Mouse (Mus musculus): ENCODE results near the gene Tubgcp2.

Tubgcp2 gene

DNA sequence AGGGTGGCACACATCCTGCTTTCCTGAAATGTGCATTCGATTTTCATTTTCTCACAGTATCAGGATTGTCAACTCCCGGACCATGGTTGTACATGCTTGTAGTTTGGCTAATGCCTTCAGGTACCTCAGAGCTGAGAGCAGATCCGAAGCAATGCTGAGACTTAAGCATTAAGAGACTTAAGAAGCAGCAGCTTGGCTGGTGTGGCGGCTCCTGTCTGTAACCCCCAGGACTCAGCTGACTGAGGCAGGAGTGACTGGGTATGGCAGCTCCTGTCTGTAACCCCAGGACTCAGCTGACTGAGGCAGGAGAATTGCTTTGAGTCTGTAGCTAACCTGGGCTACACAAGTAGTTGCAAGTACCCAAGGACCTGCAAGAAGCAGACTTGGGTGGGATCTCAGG lies 9.1 kb upstream of the Tubgcp2 start:
- DNase-seq: no peak

DNA sequence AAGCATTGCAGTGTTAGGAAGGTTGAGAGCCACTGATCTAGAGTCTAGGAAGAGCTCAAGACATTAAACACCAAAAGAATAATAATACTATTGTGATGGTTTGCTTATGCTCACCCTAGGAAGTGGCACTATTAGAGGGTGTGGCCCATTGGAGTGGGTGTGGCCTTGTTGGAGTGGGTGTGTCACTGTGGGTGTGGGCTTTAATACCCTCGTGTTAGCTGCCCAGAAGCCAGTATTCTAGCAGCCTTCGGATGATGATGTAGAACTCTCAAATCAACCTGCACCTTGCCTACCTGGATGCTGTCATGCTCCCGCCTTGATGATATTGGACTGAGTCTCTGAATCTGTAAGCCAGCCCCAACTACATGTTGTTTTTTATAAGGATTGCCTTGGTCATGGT lies 6.3 kb upstream of the Tubgcp2 start:
- DNase-seq: no peak

- DNase-seq: no peak
These were observed 694 bp upstream of the Tubgcp2 start for GRCm38 (mm10) chr7:140037171-140037555.

GRCm38 (mm10) chr7:140035456-140035855 lies 1.0 kb downstream of the Tubgcp2 start:
- no peak for DNase-seq

GRCm38 (mm10) chr7:140033386-140033785 lies 3.1 kb downstream of the Tubgcp2 start:
- DNase-seq: no peak

DNA sequence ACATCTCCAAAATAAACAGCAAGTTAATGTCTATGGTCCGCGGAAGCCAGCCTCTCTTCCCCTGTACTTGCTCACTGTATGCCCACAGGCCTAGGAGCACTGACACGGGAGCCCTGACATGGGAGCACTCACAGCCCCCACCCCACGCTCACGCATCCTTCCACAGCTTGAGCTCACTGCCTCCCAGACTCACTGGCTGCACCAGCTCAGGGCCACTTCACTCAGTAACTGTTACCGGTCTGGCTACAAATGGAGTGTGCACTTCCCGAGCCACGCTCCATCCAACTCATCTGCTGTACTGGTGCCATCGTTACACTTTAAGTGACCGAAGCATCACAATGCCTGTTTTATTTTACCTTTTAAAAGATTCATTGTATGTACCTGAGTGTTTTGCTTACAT lies 4.1 kb downstream of the Tubgcp2 start:
- DNase-seq: no peak

- DNase-seq: no peak
These were observed 4.7 kb downstream of the Tubgcp2 start for GRCm38 (mm10) chr7:140031771-140032170.

DNA sequence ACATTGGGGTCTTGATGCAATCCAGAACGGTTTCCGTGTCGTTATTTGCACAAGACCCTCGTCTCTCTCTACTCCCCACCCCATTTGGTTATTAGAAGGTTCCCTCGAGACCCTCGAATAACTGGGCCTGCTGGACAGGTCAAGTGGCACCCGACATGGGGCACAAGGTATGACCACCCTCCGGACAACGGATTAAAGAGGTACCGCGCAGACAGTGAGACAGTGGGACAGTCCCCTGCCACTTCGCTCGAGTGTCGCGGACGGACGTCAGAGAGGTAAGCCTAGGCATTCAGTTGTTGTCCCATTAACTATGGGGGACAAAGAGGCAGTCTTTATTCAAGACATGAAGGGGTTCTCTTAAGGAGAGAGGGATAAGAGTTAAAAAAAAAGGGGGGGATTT lies 25.1 kb downstream of the Tubgcp2 start:
- no peak for DNase-seq

DNA sequence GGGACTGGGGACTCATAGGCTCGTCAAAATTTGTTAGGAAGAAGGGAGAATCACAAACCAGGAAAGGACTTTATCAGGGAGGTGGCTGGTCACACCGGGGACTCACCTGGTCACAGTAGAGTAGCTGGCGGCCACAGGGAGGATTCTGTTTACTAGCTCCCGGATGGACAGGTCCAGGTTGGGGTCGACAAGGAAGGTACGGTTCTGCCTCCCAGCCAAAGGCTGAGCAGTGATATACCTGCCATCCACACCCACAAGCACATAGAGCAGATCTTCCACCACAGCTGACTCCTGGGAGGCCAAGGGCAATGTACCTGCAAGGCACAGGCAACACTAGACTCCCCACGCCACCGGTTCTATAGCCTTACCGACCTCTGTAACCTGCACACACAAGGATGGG lies 28.7 kb downstream of the Tubgcp2 start:
- no peak for DNase-seq

DNA sequence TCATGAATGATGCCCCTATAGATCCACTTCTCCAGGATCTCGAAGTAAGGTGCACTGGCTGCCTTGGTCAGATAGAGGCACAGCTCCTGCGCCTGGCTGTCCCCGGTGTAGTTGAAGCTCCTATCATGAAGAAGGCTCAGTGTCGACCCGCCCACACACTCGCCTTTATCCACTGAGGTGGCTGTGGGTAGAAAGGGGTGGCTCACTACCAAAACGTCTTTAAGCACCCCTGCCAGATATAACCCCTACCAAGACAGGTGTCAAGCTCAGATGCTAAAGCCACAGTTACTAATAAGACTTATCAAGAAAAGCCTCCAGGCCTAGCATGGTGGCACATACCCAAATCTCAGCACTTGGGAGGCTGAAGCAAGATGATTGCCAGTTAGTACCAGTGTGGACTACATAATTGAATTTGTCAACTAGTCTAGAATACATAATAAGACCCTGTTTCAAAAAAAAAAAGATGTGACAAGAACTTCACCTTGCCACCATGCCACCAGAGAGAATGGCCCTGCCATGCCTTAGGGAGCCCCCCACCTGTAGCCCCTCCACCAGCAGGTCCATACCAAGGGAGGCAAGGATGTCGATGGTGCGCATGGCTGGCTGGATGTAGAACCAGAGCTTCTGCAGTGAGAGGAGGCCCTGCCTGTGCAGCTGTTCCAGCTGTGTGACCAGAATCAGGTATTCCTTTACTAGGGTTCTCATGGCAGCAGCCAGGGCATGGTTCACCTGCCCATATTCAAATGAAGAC lies 29.4 kb downstream of the Tubgcp2 start:
- DNase-seq: no peak

DNA sequence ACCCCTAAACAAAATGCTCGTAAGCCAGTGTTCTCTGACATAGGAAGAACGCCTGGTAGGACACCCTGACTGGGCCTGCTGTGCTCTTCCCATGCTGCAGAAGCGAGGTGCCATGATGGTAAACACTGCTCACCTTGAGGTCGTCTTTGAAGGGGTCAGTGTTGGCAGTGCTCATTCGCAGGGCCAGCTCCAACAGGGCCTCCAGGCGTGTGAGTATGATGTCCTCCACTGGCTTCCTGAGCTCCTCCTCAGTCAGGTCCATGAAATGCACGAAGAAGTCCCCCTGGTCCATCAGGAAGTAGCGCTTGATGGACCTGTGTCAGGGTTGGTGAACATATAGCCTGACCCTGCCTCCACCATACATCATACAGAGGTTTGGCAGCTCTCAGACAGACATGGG lies 31.8 kb downstream of the Tubgcp2 start:
- no peak for DNase-seq

DNA sequence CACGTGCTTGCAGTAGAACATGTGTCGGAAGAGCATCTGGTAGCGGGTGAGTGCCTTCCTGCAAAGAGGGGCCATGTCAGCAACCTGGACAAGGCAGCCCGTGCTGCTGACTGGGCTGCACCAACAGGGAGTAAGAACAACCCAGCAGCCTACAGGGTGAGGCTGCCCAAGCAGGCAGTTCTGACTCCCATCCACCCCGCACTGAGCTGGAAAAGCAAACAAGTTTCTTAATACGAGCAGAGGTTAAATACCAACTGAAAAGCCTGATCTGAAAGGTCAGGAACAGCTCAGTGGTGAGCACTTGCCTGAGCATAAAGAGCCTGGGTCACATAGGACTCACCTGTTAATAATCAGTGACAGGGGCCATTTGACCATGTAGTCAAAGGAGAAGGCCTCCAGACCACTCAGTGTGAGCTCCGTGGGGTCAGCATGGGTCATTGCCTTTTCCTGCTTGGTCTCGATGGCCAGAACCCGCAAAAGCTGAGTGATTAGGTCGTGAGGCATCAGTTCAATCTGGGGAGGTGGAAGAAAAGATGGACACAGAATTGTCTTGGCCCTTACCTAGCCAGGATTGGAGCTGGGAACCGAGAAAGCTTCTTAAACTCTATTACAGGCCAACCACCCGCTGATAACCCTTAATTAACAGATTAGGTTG lies 35.3 kb downstream of the Tubgcp2 start:
- no peak for DNase-seq

DNA sequence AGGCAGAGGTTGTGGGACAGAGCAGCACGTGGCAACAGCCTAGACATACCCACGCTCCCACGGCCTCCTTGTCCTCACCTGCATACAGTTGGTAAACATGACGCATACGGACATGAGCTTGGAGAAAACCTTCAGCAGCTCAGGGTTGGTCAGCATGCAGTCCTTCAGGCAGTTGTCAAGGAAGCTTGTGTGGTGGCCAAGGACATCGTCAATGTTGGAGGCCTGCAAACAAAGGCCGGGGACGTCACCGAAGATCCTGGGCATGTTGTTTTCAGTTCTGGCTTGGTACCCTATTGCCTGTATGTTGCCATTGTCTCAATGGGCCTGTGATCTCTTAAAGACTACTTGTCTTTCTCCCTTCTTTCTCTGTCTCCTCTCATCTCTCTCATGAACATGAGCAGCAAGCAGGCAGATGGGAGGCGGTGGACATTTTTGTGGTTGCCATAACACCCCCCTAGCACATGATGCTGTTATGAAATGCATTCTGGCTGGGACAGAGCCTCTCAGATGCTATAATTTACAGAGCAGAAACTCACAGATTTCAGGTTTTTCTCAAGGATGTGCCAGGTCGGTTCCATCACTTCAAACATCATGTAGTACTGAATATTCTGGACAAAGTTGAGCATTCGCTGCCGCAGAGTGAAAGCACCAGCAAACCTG lies 37.6 kb downstream of the Tubgcp2 start:
- DNase-seq: no peak

DNA sequence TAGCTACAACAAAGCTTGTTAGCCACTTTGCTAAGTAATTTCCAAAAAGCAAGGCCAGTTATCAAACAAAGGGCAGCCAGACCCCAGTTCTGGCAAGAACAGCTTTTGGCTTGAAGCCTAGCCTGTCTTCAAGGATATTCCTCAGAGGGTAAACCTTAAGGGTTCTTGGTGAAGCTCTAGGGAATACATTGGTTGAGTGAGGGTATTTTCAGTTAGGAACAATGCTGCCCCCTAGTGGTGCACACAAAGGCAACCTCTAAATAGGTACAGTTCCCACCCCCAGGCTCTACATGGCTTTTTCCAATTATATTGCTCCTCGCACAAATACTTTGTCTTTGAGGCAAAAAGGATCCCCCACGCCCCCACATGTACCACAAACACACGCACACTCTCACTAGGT lies 41.8 kb downstream of the Tubgcp2 start:
- DNase-seq: peak; percentile 75

- no peak for DNase-seq
These were observed 42.3 kb downstream of the Tubgcp2 start for GRCm38 (mm10) chr7:139994202-139994601.

- DNase-seq: no peak
These were observed 42.9 kb downstream of the Tubgcp2 start for GRCm38 (mm10) chr7:139993532-139993931.

DNA sequence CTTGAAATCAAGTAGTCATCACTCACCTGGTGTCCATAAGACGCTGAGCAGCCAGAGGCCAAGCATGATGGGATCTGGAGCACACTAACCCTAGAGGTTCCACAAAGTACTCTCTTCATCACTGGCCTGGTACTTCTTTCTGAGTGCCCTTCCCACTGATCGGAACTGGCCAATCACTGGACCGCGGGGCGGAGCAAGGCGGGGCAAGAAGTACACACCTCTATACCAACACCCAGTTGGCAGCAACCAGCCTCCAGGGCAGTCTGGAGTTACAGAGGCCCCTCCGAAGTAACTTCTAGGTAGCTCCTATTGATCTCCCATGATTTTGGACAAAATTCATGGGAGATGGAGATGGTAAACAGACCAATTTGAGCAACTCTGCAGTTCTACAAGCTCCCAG lies 44.1 kb downstream of the Tubgcp2 start, which contains the start of gene Adam8:
TSS of gene Adam8 (minus strand) at position 157 of the 400 bp plus-strand sequence.
- peak; percentile 45 for DNase-seq

DNA sequence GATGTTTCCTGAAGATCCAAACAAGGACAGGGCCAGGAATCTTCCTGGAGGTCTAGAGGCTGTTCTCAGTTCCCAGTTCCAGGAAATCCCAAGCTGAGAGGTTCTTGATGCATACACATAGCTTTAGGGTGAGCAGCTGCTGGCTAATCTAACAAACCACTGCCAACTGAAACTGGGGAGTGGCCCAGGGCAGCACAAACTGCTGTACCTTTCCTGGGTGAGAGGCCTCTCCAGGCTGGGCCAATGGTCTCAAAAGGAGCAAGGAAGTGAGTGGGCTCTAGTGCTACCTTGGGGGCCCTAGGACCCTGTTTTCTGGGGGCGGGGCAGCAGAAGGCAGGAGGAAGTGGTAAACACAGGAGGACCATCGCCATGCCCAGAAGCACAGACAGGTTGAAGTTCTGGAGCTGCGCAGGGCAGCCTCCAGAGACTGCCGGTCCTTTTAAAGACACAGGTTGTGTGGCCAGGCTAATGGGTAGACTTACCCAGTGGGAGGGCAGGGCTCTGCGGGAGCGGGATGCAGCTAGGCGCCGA lies 45.5 kb downstream of the Tubgcp2 start:
- DNase-seq: no peak

DNA sequence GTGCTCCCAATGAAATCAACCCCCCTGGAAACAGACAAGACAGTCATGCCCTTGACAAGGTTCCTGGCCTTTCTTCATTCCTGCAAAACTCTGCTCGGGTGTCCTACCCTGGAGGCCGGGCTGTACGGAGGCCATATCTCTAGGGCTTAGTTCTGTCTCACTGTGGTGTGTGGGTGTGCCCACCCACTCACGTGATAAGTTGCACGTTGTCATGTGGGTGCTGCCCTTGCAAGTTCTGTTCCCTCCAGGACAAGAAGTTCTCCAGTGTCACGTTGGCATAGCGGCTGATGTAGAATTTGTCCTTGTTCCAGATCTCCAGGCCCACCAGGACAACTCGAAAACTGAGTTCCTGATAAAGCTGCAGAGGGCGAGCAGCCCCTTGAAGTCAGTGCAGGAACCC lies 48.2 kb downstream of the Tubgcp2 start:
- no peak for DNase-seq

DNA sequence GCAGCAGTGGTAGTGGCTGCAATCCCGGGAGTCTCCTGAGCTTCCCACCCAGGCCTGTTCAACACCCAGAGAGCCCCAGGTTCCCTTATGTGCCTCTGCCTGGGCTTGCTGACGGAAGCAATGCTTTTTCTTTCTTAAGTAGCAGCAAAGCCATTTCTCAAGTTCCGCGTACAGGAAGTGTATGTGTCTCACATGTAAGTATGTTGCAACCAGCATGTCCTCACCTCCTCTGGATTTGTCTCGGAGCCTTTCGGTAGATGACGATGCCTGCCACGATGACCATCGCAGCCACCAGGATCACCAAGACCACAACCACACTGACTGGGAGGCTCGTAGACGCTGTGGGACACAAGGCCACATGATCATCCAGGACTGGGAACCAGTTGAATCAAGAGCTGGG lies 52.0 kb downstream of the Tubgcp2 start:
- DNase-seq: no peak

DNA sequence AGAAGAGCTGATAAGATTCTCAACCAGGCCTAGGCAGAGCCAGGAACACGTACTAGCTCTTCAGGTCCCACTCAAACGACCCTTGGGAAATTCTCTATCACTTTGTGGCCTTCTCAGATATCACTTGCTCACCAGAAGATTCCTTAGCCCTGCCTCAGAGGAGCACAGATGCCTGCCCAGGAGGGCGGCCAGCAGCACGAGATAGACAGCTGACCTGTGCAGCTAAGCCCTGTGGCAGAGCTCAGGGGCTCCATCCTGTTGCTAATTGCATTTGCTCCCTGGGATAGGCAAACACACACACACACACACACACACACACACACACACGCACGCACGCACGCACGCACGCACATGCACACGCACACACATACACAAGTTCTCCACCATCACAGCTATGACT lies 54.4 kb downstream of the Tubgcp2 start:
- no peak for DNase-seq

DNA sequence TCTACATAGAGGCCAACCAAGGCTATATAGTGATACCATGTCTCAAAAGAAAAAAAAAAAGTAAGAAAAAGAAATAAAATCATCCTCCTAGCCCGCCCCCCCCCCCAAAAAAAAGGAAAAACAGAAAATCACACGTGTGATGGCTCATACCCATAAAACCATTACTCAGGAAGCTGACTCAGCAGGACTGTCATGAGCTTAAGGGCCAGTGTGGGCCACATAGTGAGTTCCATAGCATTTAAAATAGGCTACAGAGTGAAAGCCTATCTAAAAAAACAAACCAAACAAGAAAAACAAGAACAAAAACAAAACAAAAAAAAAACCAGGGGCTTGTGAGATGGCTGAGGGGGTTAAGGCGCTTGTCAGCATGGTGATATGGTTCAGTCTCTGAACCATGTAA lies 55.7 kb downstream of the Tubgcp2 start:
- no peak for DNase-seq

DNA sequence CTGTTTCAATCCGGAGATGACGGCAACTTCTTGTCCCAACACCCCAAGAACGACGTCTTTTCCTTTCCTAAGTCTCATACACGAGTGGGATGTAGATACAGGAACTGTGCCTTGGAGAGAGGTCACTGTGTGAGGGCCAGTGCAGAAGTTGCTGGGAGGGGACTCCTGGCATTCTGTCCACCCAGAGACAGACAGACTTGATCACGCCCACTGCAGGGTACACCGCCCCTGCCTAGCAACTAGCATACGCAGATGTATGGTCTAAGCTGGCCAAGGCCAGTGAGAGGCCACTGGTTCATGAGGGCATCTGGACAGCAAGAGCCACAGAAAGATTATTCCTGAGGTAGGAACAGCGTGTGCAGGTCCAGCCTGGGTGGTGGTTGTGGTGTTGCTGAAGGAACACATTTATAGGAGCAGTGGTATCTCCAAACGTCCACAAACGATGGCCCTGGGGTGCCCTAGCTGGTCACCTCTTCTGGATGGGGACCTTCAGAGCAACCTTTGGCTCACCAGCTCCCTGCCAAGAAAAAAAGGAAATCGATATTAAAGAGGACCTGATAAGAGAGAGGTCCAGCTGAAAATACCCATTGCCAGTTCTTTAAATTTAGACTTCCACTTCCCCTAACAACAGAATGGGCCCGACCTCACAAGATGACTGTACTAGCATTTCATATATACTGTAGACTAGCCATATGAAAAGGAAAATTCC lies 57.3 kb downstream of the Tubgcp2 start:
- DNase-seq: peak; percentile 18
